ENCODE assay signal across 8 mouse cellular contexts in genomic region chr4:43454041-43454836, GRCm38 (mm10). TPM values are rescaled to one million over a fixed set of nuclear protein-coding genes. Genes with fewer than 3 reads are reported as not detected.
DNase-seq lines count a peak whose midpoint lies in the region; ATAC-seq and TF ChIP-seq lines count a peak whose summit lies in the region.

Cd72 (minus strand) TSS chr4:43454628.

- peaks cover 65% of the 10 kb centered on the region for H3K27me3 ChIP-seq in E14TG2a.4 (ENCODE audit: insufficient read depth, low read length)
- H3K27me3 ChIP-seq in heart, embryonic 15.5 days: peaks cover 37% of the 10 kb centered on the region
- H3K27me3 ChIP-seq in liver, embryonic 13.5 days: peaks cover 45% of the 10 kb centered on the region

- peaks cover 6% of the 10 kb centered on the region; the same call in 1 of the 2 replicates for H3K9me3 ChIP-seq in E14TG2a.4 (ENCODE audit: low read length)
- no peaks in the 10 kb centered on the region for H3K9me3 ChIP-seq in heart, embryonic 15.5 days (replicated peaks)
- no peaks in the 10 kb centered on the region for H3K9me3 ChIP-seq in liver, embryonic 13.5 days (replicated peaks)

- DNase-seq in embryo, embryonic 10 days (ENCODE audit: low spot score): peak; percentile 21
- DNase-seq in embryo, embryonic 9.5 days (ENCODE audit: extremely low spot score): no peak
- DNase-seq in liver, embryonic 13.5 days: no peak
- DNase-seq in skeletal muscle tissue, adult 2 months (ENCODE audit: low read depth, low spot score): peak; percentile 36
- DNase-seq in adipocyte (ENCODE audit: low spot score): no peak
- no peak for DNase-seq in c-Kit-positive CD71-positive TER-119-positive erythroid progenitor cells, embryonic 14.5 days (ENCODE audit: low spot score)

- no peaks in the 10 kb centered on the region for H3K36me3 ChIP-seq in E14TG2a.4 (ENCODE audit: insufficient read depth, low read length)
- H3K36me3 ChIP-seq in heart, embryonic 15.5 days: no peaks in the 10 kb centered on the region
- no peaks in the 10 kb centered on the region for H3K36me3 ChIP-seq in liver, embryonic 13.5 days

- no peak for TF ChIP-seq CTCF in E14TG2a.4 (conservative IDR thresholded peaks at IDR 0.05; ENCODE audit: low read length)

- WGBS in heart, embryonic 15.5 days: 27% methylated on average over 20 of the region's 20 CpGs
- 14% methylated on average over 20 of the region's 20 CpGs for WGBS in liver, embryonic 13.5 days (ENCODE audit: insufficient replicate concordance)

- peak within 1 kb of the TSS; percentile 60 for H3K4me2 ChIP-seq in heart, embryonic 15.5 days
- H3K4me2 ChIP-seq in liver, embryonic 13.5 days: peak within 1 kb of the TSS; percentile 19

- ATAC-seq in heart, embryonic 15.5 days (replicated peaks; ENCODE audit: insufficient number of reproducible peaks, insufficient read depth, low FRiP score, low read depth): no peak
- ATAC-seq in liver, embryonic 13.5 days (ENCODE audit: low read depth): no peak

- H3K9ac ChIP-seq in heart, embryonic 15.5 days: peak within 1 kb of the TSS; percentile 31; the same call in 1 of the 2 replicates
- H3K9ac ChIP-seq in liver, embryonic 13.5 days: no peak within 1 kb of the TSS

- H3K4me1 ChIP-seq in E14TG2a.4 (replicated peaks; ENCODE audit: low read depth, low read length): peaks cover 26% of the 10 kb centered on the region
- peaks cover 23% of the 10 kb centered on the region for H3K4me1 ChIP-seq in heart, embryonic 15.5 days (replicated peaks)
- no peaks in the 10 kb centered on the region for H3K4me1 ChIP-seq in liver, embryonic 13.5 days (replicated peaks)

- H3K27ac ChIP-seq in heart, embryonic 15.5 days: no peak within 1 kb of the TSS
- no peak within 1 kb of the TSS for H3K27ac ChIP-seq in liver, embryonic 13.5 days

- 0 out of 2 replicates have a peak within 1 kb of the TSS, but pooled peaks have one; percentile 0 for H3K4me3 ChIP-seq in E14TG2a.4 (replicated peaks; ENCODE audit: low read length)
- H3K4me3 ChIP-seq in heart, embryonic 15.5 days: peak within 1 kb of the TSS; percentile 23
- no peak within 1 kb of the TSS; the same call in 1 of the 2 replicates for H3K4me3 ChIP-seq in liver, embryonic 13.5 days (replicated peaks)

RNA-seq across cellular contexts. Expression of gene Cd72, which starts in this region (rescaled TPM):
- 2.1 and 5.2 TPM in 2 replicates for polyA plus RNA-seq in heart, embryonic 15.5 days (2015; fragmentation: Nextera tagmentation; extraction: Ambion mirVana)
- 0.48 and 0.70 TPM in 2 replicates for polyA plus RNA-seq in liver, embryonic 13.5 days (2015; fragmentation: Nextera tagmentation; extraction: Ambion mirVana)

Comparison
In these comparisons a context has a peak if more than half of its experiments do, and no peak if none do; other contexts are left out.
1. DNase-seq: peak in embryo, embryonic 10 days (single experiment) and skeletal muscle tissue, adult 2 months (single experiment); none in embryo, embryonic 9.5 days (single experiment), liver, embryonic 13.5 days (single experiment), adipocyte (single experiment) and c-Kit-positive CD71-positive TER-119-positive erythroid progenitor cells, embryonic 14.5 days (single experiment).